Mouse (Mus musculus) embryonic facial prominence, embryonic 12.5 days (tissue): Measurements from ENCODE around the gene Ascl3. TPM values are rescaled to one million over a fixed set of nuclear protein-coding genes. Genes with fewer than 3 reads are reported as not detected.

ENCODE experiments used
- ATAC-seq: fragments of 200-750 bp; cut with Nextera tagmentation; 2 replicates; pipeline ENCODE4 v1.8.0; 2017; ENCODE audit not compliant: insufficient number of reproducible peaks, insufficient read depth, low FRiP score, low TSS enrichment
- H3K27ac ChIP-seq: fragments of 300-500 bp; sonication (generic); 2 replicates; pipeline ENCODE4 v1.5.1; 2016; ENCODE audit warnings: mild to moderate bottlenecking
- H3K27me3 ChIP-seq: fragments of 300-500 bp; sonication (generic); 2 replicates; pipeline ENCODE4 v1.6.1; 2016; ENCODE audit warnings: mild to moderate bottlenecking, moderate library complexity
- H3K36me3 ChIP-seq: fragments of 300-500 bp; sonication (generic); 2 replicates; pipeline ENCODE4 v1.6.1; 2016; ENCODE audit warnings: mild to moderate bottlenecking
- H3K4me1 ChIP-seq: fragments of 300-500 bp; sonication (generic); 2 replicates; pipeline ENCODE4 v1.6.1; 2016
- H3K4me2 ChIP-seq: fragments of 300-500 bp; sonication (generic); replicated peaks from 2 replicates; pipeline ENCODE4 v1.6.1; 2016; ENCODE audit warnings: mild to moderate bottlenecking, moderate library complexity
- H3K4me3 ChIP-seq: fragments of 300-500 bp; sonication (generic); 2 replicates; pipeline ENCODE4 v1.5.1; 2016; ENCODE audit warnings: mild to moderate bottlenecking
- H3K9ac ChIP-seq: fragments of 300-500 bp; sonication (generic); 2 replicates; pipeline ENCODE4 v1.6.1; 2016; ENCODE audit warnings: mild to moderate bottlenecking, moderate library complexity
- H3K9me3 ChIP-seq: fragments of 300-500 bp; sonication (generic); 2 replicates; pipeline ENCODE4 v1.6.1; 2016; ENCODE audit warnings: mild to moderate bottlenecking, moderate library complexity
- WGBS: fragments of 180-500 bp; shearing (Covaris S2); methylation state at CpG from one replicate; pipeline ENCODE4 v1.1.7; 2016; 5-methylcytosine and 5-hydroxymethylcytosine counted together
- polyA plus RNA-seq: library from polyadenylated mRNA; unstranded; fragments of >200 nt; fragmentation: Nextera tagmentation; extraction: Ambion mirVana; gene quantifications from 2 replicates; pipeline ENCODE4 v1.2.1, GENCODE M21; 2016

Gene Ascl3
- polyA plus RNA-seq, result not detected in 2 replicates

DNA sequence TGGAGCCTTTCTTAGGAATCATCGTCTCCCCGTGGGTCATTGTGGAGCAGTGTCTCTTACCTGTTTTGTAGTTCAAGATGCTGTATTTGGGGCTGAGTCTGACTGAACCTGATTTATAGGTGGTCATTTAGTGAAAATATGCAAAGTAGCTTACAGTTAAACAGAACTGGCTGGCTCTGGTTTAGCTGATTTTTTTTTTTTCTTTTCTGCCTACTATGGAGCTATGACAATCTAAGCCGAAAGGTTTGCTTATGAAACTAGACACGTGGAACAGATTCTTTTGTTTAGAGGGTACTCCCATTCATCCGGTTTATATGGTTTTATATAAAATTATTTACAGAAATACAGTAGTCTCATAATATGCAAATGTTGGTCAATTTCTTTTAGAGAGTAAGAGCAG, at the start of gene Ascl3:
TSS of gene Ascl3 (minus strand) at position 101 of the 400 bp plus-strand sequence.
- H3K4me1 ChIP-seq, result peaks cover 13% of the 10 kb centered on the region
- WGBS, result 81% methylated on average over 5 of the region's 5 CpGs
- no peak within 1 kb of the TSS for H3K4me3 ChIP-seq
- H3K27me3 ChIP-seq, result no peaks in the 10 kb centered on the region
- no peaks in the 10 kb centered on the region for H3K9me3 ChIP-seq
- ATAC-seq, result no peak
- peaks cover 7% of the 10 kb centered on the region for H3K36me3 ChIP-seq
- no peak within 1 kb of the TSS for H3K27ac ChIP-seq
- H3K9ac ChIP-seq, result no peak within 1 kb of the TSS
- no peak within 1 kb of the TSS for H3K4me2 ChIP-seq

DNA sequence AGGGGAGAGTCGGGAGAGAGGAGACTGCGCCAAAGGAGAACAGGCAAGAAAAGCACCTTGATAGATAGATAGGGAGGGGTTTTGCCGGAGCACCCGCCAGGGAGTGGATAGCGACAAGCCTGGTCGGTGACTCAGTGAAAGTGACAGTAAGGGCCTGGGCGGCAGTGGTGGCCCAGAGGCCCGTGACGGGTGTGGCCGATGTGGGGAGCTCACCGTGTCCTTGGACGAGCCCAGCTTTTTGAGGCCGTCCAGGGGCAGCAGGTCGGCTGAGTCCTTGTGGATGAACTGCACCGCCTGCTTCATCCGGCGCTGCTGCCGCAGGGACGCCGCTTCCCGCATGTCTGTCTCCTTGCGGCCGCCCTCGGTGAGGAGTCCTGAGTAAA, 49.6 kb upstream of the Ascl3 start:
- Histone ChIP-seq H3K4me3 (peak overlapping the region; percentile 52), H3K27ac (no peak overlapping the region), H3K4me1 (peaks cover 10% of the 10 kb centered on the region; the same call in 1 of the 2 replicates), H3K9ac (peak overlapping the region; percentile 42; the same call in 1 of the 2 replicates), H3K27me3 (peaks cover 50% of the 10 kb centered on the region), H3K9me3 (no peaks in the 10 kb centered on the region), H3K4me2 (peak overlapping the region; percentile 99), H3K36me3 (no peaks in the 10 kb centered on the region)
- ATAC-seq, result peak; percentile 52; the same call in 1 of the 2 replicates
- WGBS, result under 1% methylated on average over 24 of the region's 24 CpGs

DNA sequence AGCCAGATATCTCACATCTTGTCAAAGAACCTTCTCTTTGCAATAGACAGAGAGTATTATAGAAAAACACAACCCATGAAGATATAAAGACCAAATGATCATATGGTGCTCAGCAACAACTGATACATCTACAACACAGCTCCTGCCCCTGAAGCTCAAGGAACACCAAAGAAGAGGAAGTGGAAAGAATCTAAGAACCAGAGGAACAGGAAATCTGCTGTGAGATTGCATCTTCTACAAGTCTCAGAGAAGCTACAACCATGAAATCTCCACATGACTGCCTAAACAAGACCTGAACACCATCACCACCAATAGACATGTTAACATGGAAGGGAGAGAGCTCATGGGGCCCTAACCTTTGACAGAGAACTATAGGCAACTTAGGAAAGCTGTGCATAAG, 40.7 kb upstream of the Ascl3 start:
- H3K9ac ChIP-seq, result no peak overlapping the region
- H3K36me3 ChIP-seq, result no peaks in the 10 kb centered on the region
- no peak overlapping the region for H3K4me3 ChIP-seq
- H3K4me2 ChIP-seq, result no peak overlapping the region
- H3K27me3 ChIP-seq, result 0 out of 2 replicates have a peak, but pooled peaks cover under 1% of the 10 kb centered on the region
- no peak overlapping the region for H3K27ac ChIP-seq
- no peaks in the 10 kb centered on the region for H3K4me1 ChIP-seq
- no peak for ATAC-seq
- no peaks in the 10 kb centered on the region for H3K9me3 ChIP-seq

DNA sequence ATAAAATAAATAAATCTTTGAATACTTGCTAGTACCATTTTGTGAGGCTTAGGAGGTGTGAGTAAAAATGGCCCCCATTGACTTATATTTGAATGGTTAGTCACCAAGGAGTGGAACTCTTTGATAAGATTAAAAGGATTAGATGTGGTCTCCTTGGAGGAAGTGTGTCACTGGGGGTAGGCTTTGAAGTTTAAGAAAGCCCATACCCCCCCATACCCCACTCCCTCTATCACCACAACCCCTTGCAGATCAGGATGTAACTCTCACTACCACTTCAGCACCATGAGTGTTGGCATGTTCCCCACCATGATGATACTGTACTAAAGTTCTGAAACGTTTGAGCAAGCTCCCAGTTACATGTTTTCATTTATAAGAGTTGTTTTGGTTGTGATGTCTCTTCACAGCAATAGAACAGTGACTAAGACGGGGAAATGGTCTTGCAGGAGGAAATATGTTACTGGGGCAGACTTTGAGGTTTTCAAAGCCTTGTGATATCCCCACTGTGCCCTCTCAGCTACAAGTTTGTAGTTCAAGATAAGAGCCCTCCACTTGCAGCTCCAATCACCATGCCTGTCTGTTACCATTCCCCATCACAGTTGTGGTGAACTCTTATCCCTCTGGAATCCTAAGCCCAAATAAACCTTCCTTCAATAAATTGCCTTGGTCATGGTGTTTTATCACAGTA, 37.3 kb upstream of the Ascl3 start:
- Histone ChIP-seq H3K4me1 (no peaks in the 10 kb centered on the region), H3K36me3 (no peaks in the 10 kb centered on the region), H3K4me3 (no peak overlapping the region), H3K9ac (no peak overlapping the region), H3K4me2 (no peak overlapping the region), H3K27ac (no peak overlapping the region), H3K9me3 (no peaks in the 10 kb centered on the region), H3K27me3 (no peaks in the 10 kb centered on the region)
- ATAC-seq, result no peak
- WGBS, result 62% methylated on average over 2 of the region's 2 CpGs

DNA sequence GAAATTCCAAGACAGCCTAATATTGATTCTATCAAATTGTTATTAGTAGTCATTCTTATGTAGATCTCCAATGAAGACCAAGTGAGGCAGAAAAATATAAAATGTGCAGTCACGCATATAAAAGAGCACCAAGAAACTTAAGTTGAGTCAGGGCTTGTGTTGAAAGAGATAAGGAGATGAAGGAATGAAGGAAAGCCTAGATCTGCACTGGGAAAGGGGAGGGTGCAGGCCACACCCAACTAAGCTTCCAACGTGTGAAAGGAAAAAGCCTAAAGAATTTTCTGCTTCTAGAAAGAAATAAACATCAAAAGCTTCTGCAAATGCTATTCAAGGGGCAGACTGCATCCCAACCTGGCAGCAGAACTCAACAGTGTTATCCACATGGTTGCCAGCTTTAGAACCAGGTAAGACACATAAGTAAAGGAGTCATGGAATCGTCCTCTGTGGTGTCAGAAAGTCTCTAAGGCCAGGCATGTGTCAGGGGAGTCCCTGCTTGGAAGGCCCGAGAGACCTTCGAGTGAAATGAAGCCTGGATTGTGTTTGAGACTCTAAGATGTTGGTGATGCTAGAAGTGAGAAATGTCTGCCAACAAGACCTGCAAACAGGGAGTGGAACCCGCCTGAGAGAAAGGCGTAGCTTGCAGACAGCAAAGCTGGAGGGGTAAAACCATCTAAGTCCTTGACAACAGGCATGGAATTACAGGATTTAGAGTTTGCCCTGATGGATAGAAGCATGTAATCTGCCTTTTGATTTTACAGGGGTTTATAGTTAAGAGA, 36.2 kb upstream of the Ascl3 start:
- H3K4me1 ChIP-seq, result no peaks in the 10 kb centered on the region
- no peak overlapping the region for H3K9ac ChIP-seq
- H3K4me2 ChIP-seq, result no peak overlapping the region
- H3K27ac ChIP-seq, result no peak overlapping the region
- no peaks in the 10 kb centered on the region for H3K36me3 ChIP-seq
- 79% methylated on average over 7 of the region's 7 CpGs for WGBS
- H3K27me3 ChIP-seq, result no peaks in the 10 kb centered on the region
- no peak for ATAC-seq
- no peaks in the 10 kb centered on the region for H3K9me3 ChIP-seq
- H3K4me3 ChIP-seq, result no peak overlapping the region

DNA sequence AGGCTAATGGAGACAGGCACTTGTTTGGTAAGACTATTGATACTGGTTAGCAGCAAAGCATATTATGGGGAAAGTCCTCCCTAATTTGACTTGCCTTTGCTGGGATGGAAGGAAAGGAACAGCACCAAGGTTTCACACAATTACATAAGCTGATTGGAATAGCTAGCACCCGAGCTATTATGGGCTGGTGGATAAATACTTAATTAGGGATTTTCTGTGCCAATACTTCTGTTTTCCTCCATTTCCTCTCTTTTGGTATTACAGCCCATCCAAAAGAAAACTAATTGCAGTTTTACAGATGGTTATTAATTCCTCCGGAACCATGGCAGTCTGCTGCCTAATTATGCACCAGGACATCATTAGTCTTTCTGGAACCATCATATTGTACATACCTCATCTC, 32.5 kb upstream of the Ascl3 start:
- Histone ChIP-seq H3K4me2 (no peak overlapping the region), H3K27ac (no peak overlapping the region), H3K9me3 (no peaks in the 10 kb centered on the region), H3K27me3 (no peaks in the 10 kb centered on the region), H3K9ac (no peak overlapping the region), H3K4me1 (no peaks in the 10 kb centered on the region), H3K4me3 (no peak overlapping the region), H3K36me3 (no peaks in the 10 kb centered on the region)
- 72% methylated on average over 2 of the region's 2 CpGs for WGBS
- ATAC-seq, result no peak

DNA sequence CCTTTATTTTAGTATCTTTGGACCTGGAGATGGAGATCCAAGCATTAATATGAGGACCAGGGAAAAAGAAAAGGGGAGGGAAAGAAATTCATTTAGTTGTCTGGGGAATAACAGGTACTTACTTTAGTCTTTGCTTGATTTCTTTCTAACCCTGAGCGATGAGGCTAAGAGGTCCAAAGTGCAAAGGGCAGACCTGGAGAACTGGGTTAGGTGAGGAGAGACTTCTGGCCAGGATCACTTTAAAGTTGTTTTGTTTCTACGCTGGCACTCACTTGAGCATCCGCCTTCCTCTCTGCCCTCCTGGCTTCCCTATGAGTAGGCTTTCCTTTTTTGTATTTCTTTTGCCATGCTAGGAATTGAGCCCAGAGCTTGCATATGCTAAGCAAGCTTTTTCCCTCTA, 24.8 kb upstream of the Ascl3 start:
- no peak for ATAC-seq
- H3K9me3 ChIP-seq, result no peaks in the 10 kb centered on the region

DNA sequence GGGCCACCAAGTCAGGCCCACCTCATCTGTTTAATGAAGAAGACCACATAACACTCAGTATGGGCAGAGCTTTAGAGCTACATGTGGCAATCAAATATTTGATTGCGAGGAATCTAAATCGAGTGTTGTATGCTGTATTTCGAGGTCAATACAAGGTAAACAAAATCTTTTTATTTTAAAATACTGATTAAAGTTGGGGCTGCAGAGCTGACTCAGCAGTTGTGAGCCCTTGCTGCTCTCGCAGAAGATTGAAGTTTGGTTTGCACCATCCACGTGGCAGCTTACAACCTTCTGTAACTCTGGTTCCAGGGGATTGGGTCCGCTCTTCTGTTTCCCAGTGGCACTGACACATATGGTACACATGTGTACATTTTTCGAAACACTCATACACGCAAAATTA, 22.5 kb upstream of the Ascl3 start:
- Histone ChIP-seq H3K4me3 (no peak overlapping the region), H3K27me3 (no peaks in the 10 kb centered on the region), H3K9ac (no peak overlapping the region), H3K4me1 (peaks cover 6% of the 10 kb centered on the region), H3K27ac (no peak overlapping the region), H3K36me3 (no peaks in the 10 kb centered on the region), H3K9me3 (no peaks in the 10 kb centered on the region), H3K4me2 (no peak overlapping the region)
- 87% methylated on average over 8 of the region's 8 CpGs for WGBS
- ATAC-seq, result no peak

More for the DNA sequence above, 24.8 kb upstream of the Ascl3 start:
- whole genome bisulfite sequencing, result 88% methylated on average over 3 of the region's 3 CpGs
- Histone ChIP-seq H3K27ac (no peak overlapping the region), H3K36me3 (no peaks in the 10 kb centered on the region), H3K9ac (no peak overlapping the region), H3K4me1 (peaks cover 6% of the 10 kb centered on the region), H3K4me2 (no peak overlapping the region), H3K27me3 (no peaks in the 10 kb centered on the region), H3K4me3 (no peak overlapping the region)

DNA sequence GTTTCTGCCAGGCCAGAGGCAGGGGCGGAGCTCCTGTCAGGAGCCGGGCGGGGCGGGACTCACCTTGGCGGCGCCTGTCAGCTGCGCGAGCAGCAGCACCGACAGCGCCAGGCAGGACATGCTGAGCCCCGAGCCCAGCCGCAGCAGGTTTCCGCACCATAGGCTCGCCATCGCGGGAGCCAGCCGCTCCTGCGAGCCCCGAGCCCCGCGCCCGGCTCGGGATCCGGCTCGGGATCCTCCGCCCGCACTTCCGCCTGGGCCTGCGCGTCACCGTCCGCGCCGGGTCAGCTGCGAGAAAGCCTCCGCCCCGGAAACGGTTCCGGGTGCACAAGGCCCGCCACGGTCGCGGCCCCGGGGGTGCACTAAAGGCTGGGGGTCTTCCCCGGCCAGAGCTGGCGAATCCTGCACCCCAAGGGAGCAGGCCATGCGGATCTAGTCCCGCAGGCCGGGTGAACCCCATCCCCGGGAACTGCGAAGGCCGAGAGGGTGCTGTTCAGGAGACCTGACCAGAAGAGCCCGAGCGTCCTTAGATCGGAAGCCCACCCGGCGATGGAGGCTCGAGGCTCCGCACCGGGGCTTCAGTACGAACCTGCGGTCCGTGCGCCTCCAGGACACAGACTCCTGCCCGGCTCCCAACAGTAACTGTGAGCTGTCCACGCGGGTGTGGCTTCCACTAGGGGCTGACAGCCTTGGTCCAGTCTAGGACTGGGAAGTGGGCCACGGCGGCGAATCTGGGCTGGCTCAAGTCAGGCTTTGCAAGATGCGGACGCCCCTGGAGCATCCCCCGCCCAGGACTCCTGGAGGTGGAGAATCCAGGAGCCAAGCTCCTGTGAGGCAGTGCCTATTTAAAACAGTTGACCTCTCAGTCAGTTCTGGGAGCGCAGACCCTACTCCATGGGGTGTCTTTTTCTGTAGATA, 20.7 kb upstream of the Ascl3 start, which contains the start of gene Tmem9b:
TSS of gene Tmem9b (minus strand) at position 868 of the 918 bp plus-strand sequence.
- Histone ChIP-seq H3K9ac (peak within 1 kb of the TSS; percentile 81), H3K4me1 (peaks cover 6% of the 10 kb centered on the region), H3K4me3 (peak within 1 kb of the TSS; percentile 79), H3K27ac (peak within 1 kb of the TSS; percentile 61), H3K9me3 (no peaks in the 10 kb centered on the region), H3K4me2 (peak within 1 kb of the TSS; percentile 80), H3K36me3 (no peaks in the 10 kb centered on the region), H3K27me3 (no peaks in the 10 kb centered on the region)
- under 1% methylated on average over 74 of the region's 74 CpGs for WGBS
- peak; percentile 80 for ATAC-seq

DNA sequence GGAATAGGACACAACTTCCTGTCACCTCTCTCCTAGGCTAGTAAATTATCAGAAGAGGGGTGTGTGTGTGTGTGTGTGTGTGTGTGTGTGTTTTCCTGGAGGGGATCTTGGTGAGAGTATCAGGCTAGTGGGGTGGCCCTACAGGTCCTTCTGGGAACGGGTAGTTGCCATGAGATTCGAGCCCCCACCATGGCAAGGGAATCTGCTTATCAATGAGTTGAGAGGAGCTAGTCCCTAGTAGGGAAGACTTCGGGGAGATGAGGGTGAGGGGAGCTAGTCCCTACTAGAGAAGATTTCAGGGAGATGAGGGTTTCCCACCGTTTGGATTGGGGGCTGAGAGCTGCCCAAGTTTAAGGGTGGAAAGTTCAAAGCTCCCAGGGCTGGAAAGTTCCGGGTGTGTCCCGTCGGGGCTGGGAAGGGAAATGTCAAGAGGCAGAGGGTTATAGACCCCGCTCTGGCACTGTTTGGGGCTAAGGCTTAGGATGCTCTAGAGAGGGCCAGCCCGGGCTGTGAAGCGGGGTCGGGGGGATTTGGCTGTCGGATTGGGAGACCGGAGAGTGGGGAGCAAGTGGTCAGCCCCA, 20.0 kb upstream of the Ascl3 start:
- 4% methylated on average over 13 of the region's 13 CpGs for WGBS
- Histone ChIP-seq H3K9ac (peak overlapping the region; percentile 81), H3K36me3 (no peaks in the 10 kb centered on the region), H3K27ac (peak overlapping the region; percentile 61; the same call in 1 of the 2 replicates), H3K27me3 (no peaks in the 10 kb centered on the region), H3K4me1 (peaks cover 6% of the 10 kb centered on the region), H3K4me2 (peak overlapping the region; percentile 80), H3K9me3 (no peaks in the 10 kb centered on the region), H3K4me3 (peak overlapping the region; percentile 79)
- ATAC-seq, result peak; percentile 63; the same call in 1 of the 2 replicates

DNA sequence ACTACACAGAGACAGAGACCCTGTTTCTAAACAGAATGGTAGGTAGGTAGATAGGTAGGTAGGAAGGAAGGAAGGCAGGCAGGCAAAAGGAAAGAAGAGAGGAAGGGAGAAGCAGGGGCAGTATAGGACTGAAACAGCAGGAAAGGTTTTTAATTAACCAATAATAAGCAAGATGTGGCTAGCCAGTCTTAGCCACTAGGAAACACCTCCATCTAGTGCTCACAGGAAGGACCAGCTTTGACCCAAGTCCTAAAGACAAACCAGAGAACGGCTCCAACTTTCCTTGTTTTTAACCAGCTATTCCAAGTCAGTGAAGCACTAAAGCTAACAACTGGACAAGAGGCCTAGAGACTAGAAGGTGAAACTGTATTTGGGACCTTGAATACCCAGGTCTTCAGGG, 16.2 kb upstream of the Ascl3 start:
- peaks cover 10% of the 10 kb centered on the region; the same call in 1 of the 2 replicates for H3K36me3 ChIP-seq
- no peak overlapping the region for H3K9ac ChIP-seq
- WGBS, result 62% methylated on average over 1 of the region's 1 CpGs
- ATAC-seq, result no peak
- no peak overlapping the region for H3K4me3 ChIP-seq
- H3K4me1 ChIP-seq, result peaks cover under 1% of the 10 kb centered on the region
- no peak overlapping the region for H3K27ac ChIP-seq
- no peak overlapping the region for H3K4me2 ChIP-seq
- H3K9me3 ChIP-seq, result no peaks in the 10 kb centered on the region
- H3K27me3 ChIP-seq, result no peaks in the 10 kb centered on the region
